Mouse (Mus musculus): ENCODE measurements around the gene Olfr532. TPM values are rescaled to one million over a fixed set of nuclear protein-coding genes. Genes with fewer than 3 reads are reported as not detected.

Gene Olfr532
- polyA plus RNA-seq (2014; fragmentation: Illumina TruSeq; extraction: RNeasy Lipid Tissue Mini Kit (QIAGEN cat#74804); ENCODE audit: low read depth, low replicate concordance), result not detected

DNA sequence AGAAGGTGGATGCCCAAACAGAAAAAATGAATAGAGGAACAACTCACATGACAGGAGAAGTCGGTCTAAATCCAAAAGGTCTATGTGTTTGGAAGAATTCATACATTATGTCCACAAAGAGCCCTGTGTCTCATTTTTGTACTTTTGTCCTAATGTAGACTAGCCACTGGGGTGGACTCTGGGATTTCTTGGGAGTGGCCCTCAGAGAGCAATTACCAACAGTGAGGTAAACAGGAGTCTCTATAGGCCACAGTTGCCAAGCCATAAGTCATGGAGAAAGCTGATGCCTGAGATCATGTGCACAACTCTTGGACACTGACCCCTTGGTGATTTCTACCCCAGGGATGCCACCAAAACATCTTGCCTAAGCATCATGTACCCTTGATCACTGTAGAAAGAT is at the start of gene Olfr532:
Gene Olfr532 (minus strand): TSS at position 101 of the 400 bp plus-strand sequence.

DNA sequence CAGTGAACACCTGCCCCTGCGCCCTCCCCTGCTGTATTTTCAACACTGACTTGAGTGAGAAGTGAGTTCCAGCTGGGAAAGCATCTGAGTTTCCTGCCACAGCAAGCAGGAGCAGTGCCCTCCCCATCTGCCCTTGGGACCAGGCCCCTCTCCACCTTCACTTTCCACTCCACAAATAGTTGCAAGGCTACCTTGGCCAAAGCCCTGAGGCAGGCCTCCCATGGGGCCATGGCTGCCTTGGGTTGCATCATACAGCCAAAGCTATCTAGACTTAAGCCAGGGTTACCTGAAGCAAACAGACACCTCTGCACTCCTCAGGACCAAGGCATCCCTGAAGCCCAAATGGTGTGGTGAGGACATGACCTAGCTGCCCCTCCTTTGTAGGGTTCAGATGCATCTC is 41.6 kb upstream of the Olfr532 start, which contains the start of gene Olfr533:
Gene Olfr533 (plus strand): TSS at position 301 of the 400 bp plus-strand sequence.

DNA sequence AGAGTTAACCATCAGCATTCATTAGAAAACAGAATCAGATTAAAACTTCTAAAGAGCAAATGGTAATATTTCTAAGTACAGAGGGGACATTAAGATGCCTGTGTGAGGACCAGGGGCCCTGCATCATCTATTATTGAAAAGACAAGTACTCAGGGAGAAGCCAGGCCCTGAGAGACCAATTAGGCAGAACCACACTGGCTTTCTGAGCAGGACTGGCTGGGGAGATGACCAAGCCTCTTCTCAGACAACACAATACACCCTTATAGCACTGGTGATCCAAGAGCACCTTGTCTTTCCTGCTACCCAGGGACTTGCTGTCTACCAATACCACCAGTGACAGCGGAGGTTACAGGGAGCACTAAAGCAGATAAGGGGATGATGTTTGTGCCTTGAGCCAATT is 18.6 kb downstream of the Olfr532 start, which contains the start of gene Olfr531:
Gene Olfr531 (minus strand): TSS at position 101 of the 400 bp plus-strand sequence.

DNA sequence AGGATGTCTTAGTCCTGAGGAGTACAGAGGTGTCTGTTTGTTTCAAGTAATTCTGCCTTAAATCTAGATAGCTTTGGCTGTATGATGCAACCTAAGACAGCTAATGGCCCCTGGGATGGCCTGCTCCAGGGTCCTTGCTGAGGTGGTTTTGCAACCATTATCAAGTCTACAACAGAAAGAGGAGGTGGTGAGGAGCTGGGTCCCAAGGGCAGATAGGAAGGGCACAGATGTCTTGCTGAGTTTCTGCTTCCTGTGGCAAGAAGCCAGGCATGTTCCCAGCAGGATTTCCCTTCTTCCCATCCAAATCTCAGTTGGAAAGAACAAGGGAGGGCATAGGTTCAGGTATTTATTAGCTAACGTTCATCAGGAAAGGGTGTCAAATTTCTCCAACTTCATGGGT is 45.2 kb downstream of the Olfr532 start, which contains the start of gene Olfr530:
Gene Olfr530 (minus strand): TSS at position 101 of the 400 bp plus-strand sequence.

Other genes starting within 250 kb of the Olfr532 start
- not detected for gene Olfr523, start 248.4 kb downstream of the Olfr532 start, polyA plus RNA-seq (2014; fragmentation: Illumina TruSeq; extraction: RNeasy Lipid Tissue Mini Kit (QIAGEN cat#74804); ENCODE audit: low read depth, low replicate concordance)
- gene Olfr524, start 215.7 kb downstream of the Olfr532 start, polyA plus RNA-seq (2014; fragmentation: Illumina TruSeq; extraction: RNeasy Lipid Tissue Mini Kit (QIAGEN cat#74804); ENCODE audit: low read depth, low replicate concordance), result not detected
- 0.13 TPM for gene Cd163l1, start 203.4 kb downstream of the Olfr532 start, polyA plus RNA-seq (2014; fragmentation: Illumina TruSeq; extraction: RNeasy Lipid Tissue Mini Kit (QIAGEN cat#74804); ENCODE audit: low read depth, low replicate concordance)
- not detected for gene 5830411N06Rik, start 174.4 kb downstream of the Olfr532 start, polyA plus RNA-seq (2014; fragmentation: Illumina TruSeq; extraction: RNeasy Lipid Tissue Mini Kit (QIAGEN cat#74804); ENCODE audit: low read depth, low replicate concordance)
- gene Olfr525, start 100.8 kb downstream of the Olfr532 start, polyA plus RNA-seq (2014; fragmentation: Illumina TruSeq; extraction: RNeasy Lipid Tissue Mini Kit (QIAGEN cat#74804); ENCODE audit: low read depth, low replicate concordance), result not detected
- gene Olfr527, start 87.6 kb downstream of the Olfr532 start, polyA plus RNA-seq (2014; fragmentation: Illumina TruSeq; extraction: RNeasy Lipid Tissue Mini Kit (QIAGEN cat#74804); ENCODE audit: low read depth, low replicate concordance), result not detected
- gene Olfr60, start 60.0 kb downstream of the Olfr532 start, polyA plus RNA-seq (2014; fragmentation: Illumina TruSeq; extraction: RNeasy Lipid Tissue Mini Kit (QIAGEN cat#74804); ENCODE audit: low read depth, low replicate concordance), result not detected
- gene Olfr530, start 45.3 kb downstream of the Olfr532 start, polyA plus RNA-seq (2014; fragmentation: Illumina TruSeq; extraction: RNeasy Lipid Tissue Mini Kit (QIAGEN cat#74804); ENCODE audit: low read depth, low replicate concordance), result not detected
- gene Olfr531, start 18.7 kb downstream of the Olfr532 start, polyA plus RNA-seq (2014; fragmentation: Illumina TruSeq; extraction: RNeasy Lipid Tissue Mini Kit (QIAGEN cat#74804); ENCODE audit: low read depth, low replicate concordance), result not detected
- not detected for gene Olfr533, start 41.7 kb upstream of the Olfr532 start, polyA plus RNA-seq (2014; fragmentation: Illumina TruSeq; extraction: RNeasy Lipid Tissue Mini Kit (QIAGEN cat#74804); ENCODE audit: low read depth, low replicate concordance)
- gene Olfr535, start 62.6 kb upstream of the Olfr532 start, polyA plus RNA-seq (2014; fragmentation: Illumina TruSeq; extraction: RNeasy Lipid Tissue Mini Kit (QIAGEN cat#74804); ENCODE audit: low read depth, low replicate concordance), result not detected
- not detected for gene Olfr536, start 85.8 kb upstream of the Olfr532 start, polyA plus RNA-seq (2014; fragmentation: Illumina TruSeq; extraction: RNeasy Lipid Tissue Mini Kit (QIAGEN cat#74804); ENCODE audit: low read depth, low replicate concordance)
- not detected for gene Olfr538, start 146.2 kb upstream of the Olfr532 start, polyA plus RNA-seq (2014; fragmentation: Illumina TruSeq; extraction: RNeasy Lipid Tissue Mini Kit (QIAGEN cat#74804); ENCODE audit: low read depth, low replicate concordance)
- gene Olfr46, start 179.6 kb upstream of the Olfr532 start, polyA plus RNA-seq (2014; fragmentation: Illumina TruSeq; extraction: RNeasy Lipid Tissue Mini Kit (QIAGEN cat#74804); ENCODE audit: low read depth, low replicate concordance), result not detected
- not detected for gene Olfr61, start 207.3 kb upstream of the Olfr532 start, polyA plus RNA-seq (2014; fragmentation: Illumina TruSeq; extraction: RNeasy Lipid Tissue Mini Kit (QIAGEN cat#74804); ENCODE audit: low read depth, low replicate concordance)
- not detected for gene Olfr53, start 224.8 kb upstream of the Olfr532 start, polyA plus RNA-seq (2014; fragmentation: Illumina TruSeq; extraction: RNeasy Lipid Tissue Mini Kit (QIAGEN cat#74804); ENCODE audit: low read depth, low replicate concordance)
- gene Olfr539, start 238.3 kb upstream of the Olfr532 start, polyA plus RNA-seq (2014; fragmentation: Illumina TruSeq; extraction: RNeasy Lipid Tissue Mini Kit (QIAGEN cat#74804); ENCODE audit: low read depth, low replicate concordance), result not detected

Data from heart, adult 10 weeks (tissue).